Mouse (Mus musculus) R1 (cell line): ENCODE results near the gene Olfr1471.
"Not testable (repeated sequence)": the region's sequence is repeated elsewhere in the genome, so short reads cannot be mapped to it uniquely, and the experiment has no call there.

ENCODE experiments used
- DNase-seq: peaks from one replicate; pipeline ENCODE4 v3.0.0-alpha.2; 2018; ENCODE audit warnings: low read depth, low spot score

Gene Olfr1471

GRCm38 (mm10) chr19:13443109-13443508 lies at the start of gene Olfr1471:
Olfr1471 (plus strand) TSS chr19:13443409.
- DNase-seq, result not testable (repeated sequence)

GRCm38 (mm10) chr19:13407549-13407948 lies 35.7 kb upstream of the Olfr1471 start, which contains the start of gene Olfr1469:
Olfr1469 (plus strand) TSS chr19:13407849.
- DNase-seq, result no peak

GRCm38 (mm10) chr19:13455986-13456385 lies 12.8 kb downstream of the Olfr1471 start, which contains the start of gene Olfr1472:
Olfr1472 (minus strand) TSS chr19:13456086.
- no peak for DNase-seq

- DNase-seq, result not testable (repeated sequence)
Measured at GRCm38 (mm10) chr19:13469265-13469664, 26.1 kb downstream of the Olfr1471 start, which contains the start of gene Olfr1474. Olfr1474 (plus strand) TSS chr19:13469565.

- no peak for DNase-seq
Measured at GRCm38 (mm10) chr19:13480096-13480495, 36.9 kb downstream of the Olfr1471 start, which contains the start of gene Olfr1475. Olfr1475 (minus strand) TSS chr19:13480196.

GRCm38 (mm10) chr19:13500246-13500645 lies 57.0 kb downstream of the Olfr1471 start, which contains the start of gene Olfr1477:
Olfr1477 (plus strand) TSS chr19:13500546.
- DNase-seq, result no peak
